Mouse (Mus musculus) heart, embryonic 16.5 days (tissue): ENCODE measurements around the gene Zfp36l1. TPM values are rescaled to one million over a fixed set of nuclear protein-coding genes. Genes with fewer than 3 reads are reported as not detected.

Source experiments
- ATAC-seq: fragments of 200-750 bp; cut with Nextera tagmentation; replicated peaks from 2 replicates; pipeline ENCODE4 v1.8.0; 2017; ENCODE audit warnings: moderate number of reproducible peaks; ENCODE audit not compliant: insufficient read depth, low FRiP score; ENCODE audit errors: extremely low read depth
- H3K27ac ChIP-seq: fragments of 300-500 bp; sonication (generic); 2 replicates; pipeline ENCODE4 v1.5.1; 2014; ENCODE audit warnings: mild to moderate bottlenecking, low read length, control low read depth, moderate library complexity
- H3K27me3 ChIP-seq: fragments of 300-500 bp; sonication (generic); 2 replicates; pipeline ENCODE4 v1.6.1; 2014; ENCODE audit warnings: low read length, mixed read lengths; ENCODE audit not compliant: control insufficient read depth, insufficient read depth
- H3K36me3 ChIP-seq: fragments of 300-500 bp; sonication (generic); 2 replicates; pipeline ENCODE4 v1.6.1; 2014; ENCODE audit not compliant: control insufficient read depth, insufficient read depth
- H3K4me1 ChIP-seq: fragments of 300-500 bp; sonication (generic); 2 replicates; pipeline ENCODE4 v1.6.1; 2014; ENCODE audit warnings: low read length, mixed read lengths; ENCODE audit not compliant: control insufficient read depth, insufficient read depth
- H3K4me2 ChIP-seq: fragments of 300-500 bp; sonication (generic); 2 replicates; pipeline ENCODE4 v1.6.1; 2014; ENCODE audit warnings: low read depth, mild to moderate bottlenecking, control low read depth, low read length
- H3K4me3 ChIP-seq: fragments of 300-500 bp; sonication (generic); 2 replicates; pipeline ENCODE4 v1.5.1; 2014; ENCODE audit warnings: mild to moderate bottlenecking, control low read depth, low read length
- H3K9ac ChIP-seq: fragments of 300-500 bp; sonication (generic); 2 replicates; pipeline ENCODE4 v1.6.1; 2014; ENCODE audit warnings: low read length, control low read depth
- H3K9me3 ChIP-seq: fragments of 300-500 bp; sonication (generic); replicated peaks from 2 replicates; pipeline ENCODE4 v1.6.1; 2016; ENCODE audit warnings: low read length; ENCODE audit not compliant: control insufficient read depth
- WGBS: fragments of 180-500 bp; shearing (Covaris S2); extraction: QIAGEN DNeasy Blood & Tissue Kit; methylation state at CpG from one replicate; pipeline ENCODE4 v1.1.7; 2014; 5-methylcytosine and 5-hydroxymethylcytosine counted together
- polyA plus RNA-seq: library from polyadenylated mRNA; unstranded; fragments of >200 nt; fragmentation: Nextera tagmentation; extraction: Ambion mirVana; gene quantifications from 2 replicates; pipeline ENCODE4 v1.2.1, GENCODE M21; 2015

The Zfp36l1 gene
- 85.5 and 90.1 TPM in 2 replicates for polyA plus RNA-seq

GRCm38 (mm10) chr12:80112852-80113551 lies at the start of gene Zfp36l1:
Zfp36l1 (minus strand) TSS chr12:80113013.
- Histone ChIP-seq H3K4me3 (peak within 1 kb of the TSS; percentile 70), H3K9ac (peak within 1 kb of the TSS; percentile 90), H3K36me3 (peaks cover 3% of the 10 kb centered on the region; the same call in 1 of the 2 replicates), H3K4me1 (peaks cover 11% of the 10 kb centered on the region), H3K27ac (peak within 1 kb of the TSS; percentile 100), H3K27me3 (no peaks in the 10 kb centered on the region), H3K9me3 (no peaks in the 10 kb centered on the region), H3K4me2 (peak within 1 kb of the TSS; percentile 85)
- peak; percentile 72 for ATAC-seq
- WGBS = under 1% methylated on average over 41 of the region's 42 CpGs

GRCm38 (mm10) chr12:80162448-80162847 lies 49.6 kb upstream of the Zfp36l1 start:
- Histone ChIP-seq H3K9me3 (no peaks in the 10 kb centered on the region), H3K27me3 (no peaks in the 10 kb centered on the region), H3K4me2 (no peak overlapping the region), H3K9ac (no peak overlapping the region), H3K4me3 (no peak overlapping the region), H3K27ac (no peak overlapping the region), H3K4me1 (peaks cover 7% of the 10 kb centered on the region), H3K36me3 (peaks cover 2% of the 10 kb centered on the region; the same call in 1 of the 2 replicates)
- ATAC-seq = no peak
- WGBS = 77% methylated on average over 3 of the region's 3 CpGs

- H3K4me3 ChIP-seq = no peak overlapping the region
- no peaks in the 10 kb centered on the region for H3K27me3 ChIP-seq
- no peak overlapping the region for H3K27ac ChIP-seq
- no peaks in the 10 kb centered on the region for H3K4me1 ChIP-seq
- 8% methylated on average over 5 of the region's 5 CpGs for WGBS
- no peak overlapping the region for H3K9ac ChIP-seq
- H3K9me3 ChIP-seq = 0 out of 2 replicates have a peak, but pooled peaks cover 3% of the 10 kb centered on the region
- no peak for ATAC-seq
- peak overlapping the region; percentile 39 for H3K4me2 ChIP-seq
- H3K36me3 ChIP-seq = no peaks in the 10 kb centered on the region
Measured at GRCm38 (mm10) chr12:80157675-80158074, 44.9 kb upstream of the Zfp36l1 start.

- no peaks in the 10 kb centered on the region for H3K4me1 ChIP-seq
- no peaks in the 10 kb centered on the region for H3K36me3 ChIP-seq
- H3K9ac ChIP-seq = no peak overlapping the region
- no peak overlapping the region for H3K27ac ChIP-seq
- H3K9me3 ChIP-seq = peaks cover 5% of the 10 kb centered on the region; the same call in 1 of the 2 replicates
- no peak overlapping the region for H3K4me2 ChIP-seq
- ATAC-seq = no peak
- no peak overlapping the region for H3K4me3 ChIP-seq
- H3K27me3 ChIP-seq = no peaks in the 10 kb centered on the region
- 36% methylated on average over 10 of the region's 10 CpGs for WGBS
Measured at GRCm38 (mm10) chr12:80153687-80154326, 41.0 kb upstream of the Zfp36l1 start.

GRCm38 (mm10) chr12:80153078-80153477 lies 40.3 kb upstream of the Zfp36l1 start:
- H3K9me3 ChIP-seq = peaks cover 5% of the 10 kb centered on the region; the same call in 1 of the 2 replicates
- 82% methylated on average over 6 of the region's 6 CpGs for WGBS
- H3K4me1 ChIP-seq = no peaks in the 10 kb centered on the region
- H3K27me3 ChIP-seq = no peaks in the 10 kb centered on the region
- H3K9ac ChIP-seq = no peak overlapping the region
- no peak overlapping the region for H3K4me2 ChIP-seq
- ATAC-seq = no peak
- no peak overlapping the region for H3K4me3 ChIP-seq
- no peak overlapping the region for H3K27ac ChIP-seq
- H3K36me3 ChIP-seq = no peaks in the 10 kb centered on the region

- no peaks in the 10 kb centered on the region for H3K27me3 ChIP-seq
Measured at GRCm38 (mm10) chr12:80151821-80152220, 39.0 kb upstream of the Zfp36l1 start.

GRCm38 (mm10) chr12:80150624-80151023 lies 37.8 kb upstream of the Zfp36l1 start:
- WGBS = 32% methylated on average over 8 of the region's 8 CpGs
- H3K27ac ChIP-seq = no peak overlapping the region
- peak overlapping the region; percentile 14; the same call in 1 of the 2 replicates for H3K4me3 ChIP-seq
- ATAC-seq = no peak
- H3K4me2 ChIP-seq = peak overlapping the region; percentile 29
- H3K9me3 ChIP-seq = peaks cover 5% of the 10 kb centered on the region; the same call in 1 of the 2 replicates
- peaks cover 2% of the 10 kb centered on the region for H3K4me1 ChIP-seq
- no peak overlapping the region; the same call in 1 of the 2 replicates for H3K9ac ChIP-seq
- H3K36me3 ChIP-seq = no peaks in the 10 kb centered on the region
- H3K27me3 ChIP-seq = no peaks in the 10 kb centered on the region

More at GRCm38 (mm10) chr12:80151821-80152220, 39.0 kb upstream of the Zfp36l1 start:
- Histone ChIP-seq H3K9ac (no peak overlapping the region), H3K9me3 (peaks cover 5% of the 10 kb centered on the region; the same call in 1 of the 2 replicates), H3K27ac (no peak overlapping the region), H3K4me3 (no peak overlapping the region), H3K4me2 (no peak overlapping the region), H3K4me1 (no peaks in the 10 kb centered on the region; the same call in 1 of the 2 replicates), H3K36me3 (no peaks in the 10 kb centered on the region)
- WGBS = 90% methylated on average over 6 of the region's 6 CpGs
- no peak for ATAC-seq

GRCm38 (mm10) chr12:80147563-80148214 lies 34.9 kb upstream of the Zfp36l1 start:
- no peak for ATAC-seq
- peaks cover 2% of the 10 kb centered on the region; the same call in 1 of the 2 replicates for H3K9me3 ChIP-seq
- no peaks in the 10 kb centered on the region for H3K27me3 ChIP-seq
- H3K36me3 ChIP-seq = no peaks in the 10 kb centered on the region
- no peak overlapping the region for H3K9ac ChIP-seq
- 82% methylated on average over 11 of the region's 11 CpGs for WGBS
- no peak overlapping the region for H3K4me2 ChIP-seq
- no peak overlapping the region for H3K27ac ChIP-seq
- peaks cover 2% of the 10 kb centered on the region for H3K4me1 ChIP-seq
- H3K4me3 ChIP-seq = no peak overlapping the region
